Mouse (Mus musculus) olfactory bulb, adult 2 months (tissue): ENCODE data around the gene Arpc2.

Experiments
- CTCF ChIP-seq: fragments of 200-500 bp; IDR thresholded peaks from 2 replicates; pipeline ENCODE4 v1.5.1; 2012; ENCODE audit warnings: low read depth, mild to moderate bottlenecking, low read length, moderate library complexity; ENCODE audit not compliant: insufficient read depth
- POLR2A ChIP-seq: fragments of 200-500 bp; IDR thresholded peaks from 2 replicates; pipeline ENCODE4 v1.6.1; 2012; ENCODE audit warnings: mild to moderate bottlenecking, low read depth, low read length, moderate library complexity; ENCODE audit not compliant: insufficient read depth

DNA sequence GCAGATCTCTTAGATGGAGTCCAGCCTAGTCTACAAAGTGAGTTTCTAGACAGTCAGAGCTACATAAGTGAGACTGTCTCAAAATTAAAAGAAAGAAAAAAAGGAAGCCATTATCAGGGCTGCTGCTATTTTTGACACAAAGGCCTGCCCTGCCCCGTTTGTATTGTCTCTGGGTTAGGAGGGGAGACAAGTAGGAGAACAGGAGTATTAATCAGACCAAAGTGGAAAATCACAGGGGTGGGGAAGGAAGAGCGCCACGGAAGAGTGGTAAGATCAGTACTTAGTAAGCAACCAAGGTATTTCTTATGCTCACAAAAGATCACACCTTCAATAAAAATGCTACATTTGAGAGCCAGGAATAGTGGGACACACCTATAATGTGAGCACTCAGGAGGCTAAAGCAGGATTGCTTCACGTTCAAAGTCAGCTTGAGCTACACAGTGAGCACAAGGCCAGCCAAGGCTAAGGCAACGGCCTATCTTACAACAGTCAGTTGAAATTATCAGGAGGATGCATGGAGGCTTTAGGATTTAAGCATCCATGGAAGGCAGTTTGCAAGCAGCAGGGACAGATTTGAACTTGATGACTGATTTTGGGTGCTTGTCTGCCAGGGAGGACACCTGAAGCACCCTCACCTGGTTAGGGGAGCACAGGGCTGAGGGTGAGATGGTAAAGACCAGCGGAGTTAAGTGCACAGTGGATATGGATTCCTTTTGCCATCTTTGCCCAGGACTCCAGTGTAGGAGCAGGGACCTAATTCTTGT, 64.6 kb downstream of the Arpc2 start:
- TF ChIP-seq POLR2A, result no peak
- TF ChIP-seq CTCF, result no peak
